Mouse (Mus musculus) kidney, postnatal 10 days (tissue): ENCODE results near the gene Tmem131.

Experiments
- DNase-seq: peaks from one replicate; pipeline ENCODE4 v3.0.0; 2021; ENCODE audit warnings: mixed read lengths

Gene Tmem131

GRCm38 (mm10) chr1:36769951-36770350, 173.5 kb downstream of the Tmem131 start:
- no peak for DNase-seq

- no peak for DNase-seq
Measured at GRCm38 (mm10) chr1:36768786-36769185, 174.7 kb downstream of the Tmem131 start.

GRCm38 (mm10) chr1:36767321-36767720, 176.1 kb downstream of the Tmem131 start:
- DNase-seq = no peak

GRCm38 (mm10) chr1:36766431-36767205, 176.8 kb downstream of the Tmem131 start:
- DNase-seq = no peak

GRCm38 (mm10) chr1:36761568-36761967, 181.9 kb downstream of the Tmem131 start, which contains the start of gene Zap70:
Zap70 (plus strand) TSS chr1:36761798.
- no peak for DNase-seq

GRCm38 (mm10) chr1:36761061-36761460, 182.4 kb downstream of the Tmem131 start:
- no peak for DNase-seq

- DNase-seq = no peak
Measured at GRCm38 (mm10) chr1:36760401-36760800, 183.1 kb downstream of the Tmem131 start.

- DNase-seq = no peak
Measured at GRCm38 (mm10) chr1:36759076-36759475, 184.4 kb downstream of the Tmem131 start.

- no peak for DNase-seq
Measured at GRCm38 (mm10) chr1:36758553-36758952, 184.9 kb downstream of the Tmem131 start.

- no peak for DNase-seq
Measured at GRCm38 (mm10) chr1:36753932-36754675, 189.4 kb downstream of the Tmem131 start.

- peak; percentile 46 for DNase-seq
Measured at GRCm38 (mm10) chr1:36746452-36746851, 197.0 kb downstream of the Tmem131 start.

- DNase-seq = no peak
Measured at GRCm38 (mm10) chr1:36745661-36746060, 197.8 kb downstream of the Tmem131 start.

- peak; percentile 84 for DNase-seq
Measured at GRCm38 (mm10) chr1:36744268-36744944, 199.1 kb downstream of the Tmem131 start.

- no peak for DNase-seq
Measured at GRCm38 (mm10) chr1:36743046-36743445, 200.4 kb downstream of the Tmem131 start.
